Mouse (Mus musculus): ENCODE results near the gene Kdm6b.
A peak's percentile ranks its signal among the peaks of the same experiment; 100 is the strongest.

Kdm6b gene

DNA sequence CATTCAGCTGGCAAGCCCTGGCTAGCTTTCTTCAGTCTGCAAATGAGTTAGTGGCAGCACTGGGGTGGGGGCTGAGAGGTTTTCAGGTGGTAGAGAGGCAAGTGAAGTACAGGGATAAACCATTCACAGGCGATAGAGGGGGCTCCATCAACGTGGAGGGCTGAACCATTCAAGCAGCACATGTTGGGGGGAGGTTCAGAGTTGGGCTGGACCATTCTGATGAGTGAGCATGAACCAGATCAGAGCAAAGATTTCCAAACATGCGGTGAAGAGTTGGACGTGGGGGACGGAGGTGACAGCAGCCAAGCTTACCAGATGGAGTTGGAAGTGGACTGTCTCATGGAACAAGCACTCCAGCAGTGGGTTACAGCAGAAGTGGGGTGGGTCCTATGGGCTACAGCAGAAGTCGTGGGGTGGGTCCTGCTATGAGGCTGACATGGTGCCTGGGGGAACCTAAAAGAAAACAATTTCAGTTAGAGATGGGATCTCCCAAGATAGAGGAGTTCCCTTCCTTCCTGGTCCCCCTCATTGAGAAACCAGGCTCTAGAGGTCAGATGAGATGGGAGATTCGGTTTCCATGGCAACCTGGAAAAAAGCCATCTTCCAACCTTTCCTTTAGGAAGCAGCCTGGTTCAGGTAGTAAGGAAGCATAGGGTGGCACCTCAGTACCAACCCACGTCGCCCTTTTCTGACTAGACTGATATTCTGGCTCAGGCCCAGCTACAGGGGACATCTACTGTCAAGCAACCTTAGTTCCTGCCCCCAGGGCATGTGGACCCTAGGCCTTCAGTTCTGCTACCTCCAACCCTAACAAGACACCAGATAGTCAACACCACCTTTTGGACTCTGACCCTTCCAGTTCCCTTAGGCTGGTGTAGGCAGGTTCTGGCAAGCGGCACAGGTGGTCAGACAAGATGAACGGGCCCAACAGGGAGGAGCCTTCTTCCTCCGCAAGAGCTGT lies at the start of gene Kdm6b:
Kdm6b (minus strand) TSS at position 455 of the 961 bp plus-strand sequence.
- no peak for DNase-seq (ENCODE audit: low read depth)

DNA sequence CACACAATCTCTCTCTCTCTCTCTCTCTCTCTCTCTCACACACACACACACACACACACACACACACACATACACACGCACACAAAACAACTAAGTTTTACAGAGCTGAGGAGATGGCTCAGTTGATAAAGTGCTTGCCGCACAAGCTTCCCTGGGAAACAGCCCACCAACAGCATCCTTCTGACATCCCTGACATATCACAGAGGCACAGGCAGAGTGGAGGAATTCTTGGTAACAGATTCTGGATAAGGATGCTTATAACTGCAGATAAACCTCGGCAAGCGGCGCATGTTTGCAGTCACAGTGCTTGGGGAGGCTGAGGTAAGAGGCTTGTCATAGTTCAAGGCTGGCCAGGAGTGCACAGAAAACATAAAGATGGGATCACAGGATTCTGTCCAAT lies 48.1 kb upstream of the Kdm6b start:
- no peak for DNase-seq (ENCODE audit: low read depth)

DNA sequence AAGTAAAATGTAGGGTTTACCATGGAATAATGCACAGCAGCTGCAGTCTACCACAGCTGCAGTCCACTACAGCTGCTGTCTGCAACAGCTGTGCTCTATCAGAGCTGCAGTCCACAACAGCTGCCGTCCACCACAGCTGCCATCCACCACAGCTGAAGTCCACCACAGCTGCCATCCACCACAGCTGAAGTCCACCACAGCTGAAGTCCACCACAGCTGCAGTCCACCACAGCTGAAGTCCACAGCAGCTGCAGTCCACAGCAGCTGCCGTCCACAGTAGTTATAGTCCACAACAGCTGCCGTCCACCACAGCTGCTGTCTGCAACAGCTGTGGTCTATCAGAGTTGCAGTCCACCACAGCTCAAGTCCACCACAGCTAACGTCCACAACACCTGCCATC lies 46.4 kb upstream of the Kdm6b start:
- DNase-seq (ENCODE audit: low read depth): no peak

GRCm38 (mm10) chr11:69457006-69457579 lies 43.6 kb upstream of the Kdm6b start:
- DNase-seq (ENCODE audit: low read depth): no peak

DNA sequence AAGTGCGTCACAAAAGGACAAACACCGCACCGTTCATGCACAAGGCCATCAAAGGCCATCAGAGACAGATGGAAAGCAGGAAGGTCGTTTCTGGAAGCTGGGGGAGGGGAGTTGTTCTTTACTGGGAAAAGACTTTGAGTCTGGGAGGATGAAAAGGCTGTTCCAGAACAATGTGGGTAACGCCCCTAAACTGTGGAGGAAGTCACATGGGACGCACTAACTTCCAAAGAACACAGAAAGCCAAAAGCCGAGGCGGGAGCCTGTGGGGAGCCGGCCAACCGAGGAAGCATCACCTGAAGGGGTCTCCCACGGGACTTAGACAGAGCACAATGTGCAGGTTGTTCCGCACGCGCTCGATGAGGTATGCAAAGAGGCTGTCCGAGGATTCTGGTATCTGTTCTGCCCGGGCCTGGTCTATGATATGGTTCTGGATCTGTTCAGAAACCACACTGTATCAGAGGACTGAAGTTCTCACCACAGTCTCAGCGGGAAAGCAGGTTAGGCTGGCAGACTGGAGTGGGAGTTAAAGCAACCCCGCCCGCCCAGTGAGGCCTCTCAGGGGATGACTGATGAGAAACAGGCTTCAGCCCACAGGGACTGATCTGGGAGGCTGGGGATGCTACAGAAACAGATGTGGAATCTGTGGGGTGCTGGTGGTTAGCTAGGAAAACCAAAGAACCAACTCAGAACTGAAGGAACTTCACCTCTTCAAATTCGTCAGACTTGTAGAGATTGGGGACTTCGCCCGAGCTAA lies 38.8 kb upstream of the Kdm6b start:
- DNase-seq (ENCODE audit: low read depth): no peak

- no peak for DNase-seq (ENCODE audit: low read depth)
Measured at GRCm38 (mm10) chr11:69447299-69447698, 33.8 kb upstream of the Kdm6b start.

- DNase-seq (ENCODE audit: low read depth): peak; percentile 13
Measured at GRCm38 (mm10) chr11:69443328-69443727, 29.9 kb upstream of the Kdm6b start.

DNA sequence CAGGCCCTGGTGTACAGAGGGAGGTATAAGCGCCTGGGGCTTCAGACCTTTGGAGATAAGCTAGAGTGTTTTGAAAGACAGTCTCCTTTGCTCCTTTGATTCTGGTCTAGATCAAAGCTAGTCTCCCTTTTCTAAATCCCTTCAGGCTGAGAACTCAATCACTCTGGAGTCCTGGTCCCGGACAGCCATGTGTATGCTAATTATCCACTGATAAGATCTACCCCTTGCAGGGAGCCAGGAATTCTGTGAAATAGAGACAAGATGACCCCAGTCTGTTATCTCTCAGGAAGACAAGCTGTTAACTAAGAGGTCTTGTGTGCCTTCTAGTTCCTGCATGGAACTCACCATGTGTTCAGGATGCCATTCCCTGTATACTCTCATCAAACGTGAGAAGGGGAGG lies 23.8 kb upstream of the Kdm6b start:
- DNase-seq (ENCODE audit: low read depth): no peak

DNA sequence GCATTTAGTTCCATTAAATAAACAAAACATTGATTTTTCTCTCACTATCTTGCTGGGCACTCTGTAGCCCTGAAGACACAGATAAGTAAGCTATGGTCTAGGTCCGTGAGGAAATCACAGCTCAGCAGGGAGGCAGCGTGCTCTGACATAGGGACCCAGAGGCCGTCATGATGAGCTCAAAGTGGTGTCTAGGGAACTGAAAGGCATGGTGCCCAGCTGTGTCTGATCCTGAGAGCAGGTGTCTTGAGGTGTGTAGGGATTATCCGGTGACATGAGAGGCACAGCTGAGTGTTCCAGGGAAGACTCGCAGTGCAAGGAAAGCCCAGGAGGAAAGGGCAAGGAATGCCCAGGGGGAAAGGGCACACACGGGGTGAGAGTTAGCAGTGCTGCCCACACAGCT lies 19.7 kb upstream of the Kdm6b start:
- DNase-seq (ENCODE audit: low read depth): no peak

- DNase-seq (ENCODE audit: low read depth): no peak
Measured at GRCm38 (mm10) chr11:69432640-69432982, 19.1 kb upstream of the Kdm6b start.

DNA sequence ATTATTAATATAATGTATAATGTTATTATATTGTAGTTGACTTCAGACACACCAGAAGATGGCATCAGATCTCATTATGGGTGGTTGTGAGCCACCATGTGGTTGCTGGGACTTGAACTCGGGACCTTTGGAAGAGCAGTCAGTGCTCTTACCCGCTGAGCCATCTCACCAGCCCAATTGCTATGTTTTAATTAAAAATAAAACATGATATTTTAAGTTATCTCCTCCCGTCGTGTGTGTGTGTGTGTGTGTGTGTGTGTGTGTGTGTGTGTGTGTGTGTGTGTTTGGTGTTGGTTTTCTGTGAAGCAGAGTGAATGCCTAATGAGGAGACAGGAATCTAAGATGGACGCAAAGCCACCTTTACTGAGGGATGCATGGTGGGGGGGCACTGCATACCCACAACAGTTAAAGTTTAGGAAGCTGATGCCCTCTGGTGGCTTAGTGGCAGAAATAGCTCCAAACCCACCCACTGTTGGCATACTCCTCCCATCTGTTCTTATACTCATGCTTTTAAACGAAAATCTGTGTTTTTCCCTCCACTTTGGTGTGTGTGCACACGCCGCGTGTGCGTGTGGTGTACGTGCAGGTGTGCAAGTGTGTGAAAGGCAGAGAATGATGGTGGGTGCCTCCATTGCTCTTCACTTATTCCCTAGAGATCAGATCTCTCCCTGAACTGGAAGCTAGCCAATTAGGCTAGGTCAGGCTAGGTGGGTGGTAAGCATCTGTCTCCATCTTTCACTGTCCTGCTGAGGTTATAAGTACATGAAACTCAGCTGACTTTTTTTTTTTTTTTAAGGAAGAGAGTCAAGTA lies 18.6 kb upstream of the Kdm6b start:
- DNase-seq (ENCODE audit: low read depth): no peak

GRCm38 (mm10) chr11:69430631-69431030 lies 17.2 kb upstream of the Kdm6b start:
- no peak for DNase-seq (ENCODE audit: low read depth)

GRCm38 (mm10) chr11:69429313-69429712 lies 15.8 kb upstream of the Kdm6b start:
- no peak for DNase-seq (ENCODE audit: low read depth)

DNA sequence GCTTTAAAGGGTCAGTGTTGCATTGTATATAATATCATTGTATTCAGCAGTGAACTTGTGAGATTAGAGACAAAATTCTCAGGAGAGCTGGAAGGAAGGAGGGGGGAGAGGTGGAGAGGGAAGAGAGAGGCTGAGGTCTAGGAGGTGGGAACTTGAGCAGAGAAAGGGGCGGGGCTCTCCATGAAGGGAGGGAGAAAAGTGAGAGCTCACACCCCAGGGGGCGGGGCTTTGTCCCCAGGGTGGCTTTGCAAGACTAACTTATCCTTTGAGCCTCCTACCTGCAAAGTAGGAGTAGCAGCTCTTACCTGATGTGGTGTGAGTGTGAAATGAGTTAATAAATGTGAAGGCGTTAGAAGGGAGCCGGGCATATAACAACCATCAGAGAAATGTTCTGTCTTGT lies 15.3 kb upstream of the Kdm6b start:
- no peak for DNase-seq (ENCODE audit: low read depth)

DNA sequence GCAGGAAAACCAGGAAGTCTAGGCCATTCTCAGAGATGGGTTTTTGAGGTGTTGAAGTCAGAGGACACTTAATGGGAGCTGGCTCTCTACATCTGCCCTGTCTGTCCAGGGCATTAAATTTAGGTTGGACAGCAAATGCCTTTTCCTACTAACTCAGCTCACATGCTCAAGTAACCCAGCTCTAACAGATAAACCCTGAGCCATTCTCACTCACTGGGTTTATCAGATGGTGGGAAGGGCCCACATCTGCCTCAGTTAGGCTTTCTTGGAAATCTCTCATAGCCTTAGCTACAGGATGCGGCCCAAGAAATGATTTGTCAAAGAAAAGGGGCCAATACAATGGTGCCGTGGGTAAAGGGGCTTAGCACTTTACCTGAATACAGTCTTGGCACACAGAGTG lies 12.8 kb upstream of the Kdm6b start:
- DNase-seq (ENCODE audit: low read depth): no peak

DNA sequence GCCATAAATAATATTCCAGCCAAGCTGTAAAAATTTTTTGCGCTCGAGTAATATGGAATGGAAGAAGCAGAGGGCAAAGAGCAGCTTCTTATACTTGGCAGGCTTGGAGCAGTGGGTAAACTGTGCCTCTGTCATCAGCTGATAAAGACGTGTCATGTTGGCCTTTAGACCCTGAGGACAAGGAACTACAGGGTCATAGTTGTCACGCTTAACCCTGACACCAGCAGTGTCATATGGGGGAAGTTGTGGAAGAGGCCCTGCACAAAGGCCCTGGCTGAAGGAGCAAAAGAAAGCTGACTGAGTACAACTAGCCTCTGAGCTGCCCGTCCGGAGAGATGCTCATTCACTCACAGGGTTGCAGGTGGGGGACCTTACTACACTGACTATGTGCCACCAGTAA lies 10.4 kb upstream of the Kdm6b start:
- DNase-seq (ENCODE audit: low read depth): no peak

DNA sequence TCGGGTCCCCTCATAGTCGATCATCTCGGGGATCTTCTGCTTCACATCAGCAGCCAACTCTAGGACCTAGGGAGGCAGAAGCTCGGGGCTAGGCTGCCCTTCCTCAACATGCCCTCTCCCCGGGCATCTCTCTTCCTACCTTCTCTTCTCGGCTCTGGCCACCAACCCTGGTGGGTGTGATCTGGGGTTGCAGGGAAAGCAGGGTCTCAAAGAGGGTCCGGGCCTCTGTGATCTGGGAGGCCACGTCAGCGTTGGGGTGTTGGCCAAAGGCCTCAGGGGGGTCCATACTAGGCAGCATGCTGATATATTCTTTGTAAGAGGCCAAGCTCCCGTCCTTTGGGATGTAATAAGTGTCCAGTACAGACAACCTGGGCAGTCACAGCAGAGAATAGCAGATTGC lies 9.4 kb upstream of the Kdm6b start:
- no peak for DNase-seq (ENCODE audit: low read depth)

- DNase-seq (ENCODE audit: low read depth): no peak
Measured at GRCm38 (mm10) chr11:69421131-69421977, 7.9 kb upstream of the Kdm6b start.

DNA sequence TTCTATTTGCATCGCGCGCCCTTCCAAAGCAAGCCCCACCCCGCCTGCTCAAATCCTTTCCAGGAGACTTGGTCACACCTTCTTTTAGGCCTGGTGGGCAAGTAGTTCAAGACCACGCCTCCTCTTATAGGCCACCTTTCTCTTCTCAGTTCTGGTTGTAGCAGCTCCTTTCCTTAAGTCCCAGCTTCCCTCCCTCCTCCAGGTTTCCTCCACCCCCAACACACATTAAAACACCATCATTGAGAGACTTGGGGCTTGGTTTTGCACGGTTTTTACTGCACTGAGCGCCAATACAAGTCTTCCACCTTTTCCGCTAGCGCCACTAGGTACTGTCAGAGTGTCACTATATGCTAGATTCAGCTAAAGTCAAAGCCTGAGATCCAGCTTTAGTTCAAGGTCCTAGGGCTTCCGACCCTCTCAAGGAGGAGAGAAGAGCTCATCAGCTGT lies 7.1 kb upstream of the Kdm6b start:
- no peak for DNase-seq (ENCODE audit: low read depth)

GRCm38 (mm10) chr11:69419813-69420553 lies 6.5 kb upstream of the Kdm6b start:
- DNase-seq (ENCODE audit: low read depth): no peak

All from fibroblast of lung, adult 2 months (primary cell).